Mouse (Mus musculus) left cerebral cortex, postnatal 10 days (tissue): ENCODE data around the gene Rabgap1l. TPM values are rescaled to one million over a fixed set of nuclear protein-coding genes. Genes with fewer than 3 reads are reported as not detected.
"Not testable (repeated sequence)": the region's sequence is repeated elsewhere in the genome, so short reads cannot be mapped to it uniquely, and the experiment has no call there.

Experiments
- DNase-seq, 2 experiments: peaks; one replicate each; pipeline ENCODE4 v3.0.0; 2021 to 2022; ENCODE audit warnings: low spot score in 2 of 2, mixed read lengths in 1 of 2; ENCODE audit errors: extremely low spot score in 1 of 2
- intact Hi-C: fragments of 180-260 bp; cut with DNase I; formaldehyde crosslinking; loops from one replicate; pipeline ENCODE4 v1.15.1; 2025
- total RNA-seq, 2 experiments: library from RNA; stranded (reverse); gene quantifications; 2 replicates each; pipeline ENCODE4 v1.2.3; 2021

Rabgap1l gene
- total RNA-seq, 2 experiments from 2014 or later = 174 to 177 TPM

DNA sequence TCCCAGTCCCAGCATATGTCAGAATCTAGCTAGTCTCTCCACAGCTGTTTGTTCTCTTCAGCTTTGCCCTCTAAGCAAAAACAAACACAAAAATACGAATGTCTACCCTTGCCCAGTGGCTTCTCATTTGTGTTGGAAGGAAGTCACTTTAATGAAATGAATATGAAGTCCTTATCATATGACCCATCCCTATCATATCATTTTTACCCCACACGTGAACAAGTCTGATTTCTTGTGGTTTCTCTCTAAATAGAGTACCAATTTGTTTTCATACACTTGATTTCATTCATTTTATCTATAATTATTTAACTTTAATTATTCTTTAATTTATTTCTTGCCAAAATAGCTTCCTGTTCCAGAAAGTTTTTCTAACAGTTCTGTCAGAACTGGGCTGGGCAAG is 341.3 kb downstream of the Rabgap1l start:
- intact Hi-C loops = no loop called here
- DNase-seq = no peak

- intact Hi-C loops = no loop called here
- no peak for DNase-seq
These were observed 344.3 kb downstream of the Rabgap1l start for GRCm38 (mm10) chr1:160448681-160449080.

DNA sequence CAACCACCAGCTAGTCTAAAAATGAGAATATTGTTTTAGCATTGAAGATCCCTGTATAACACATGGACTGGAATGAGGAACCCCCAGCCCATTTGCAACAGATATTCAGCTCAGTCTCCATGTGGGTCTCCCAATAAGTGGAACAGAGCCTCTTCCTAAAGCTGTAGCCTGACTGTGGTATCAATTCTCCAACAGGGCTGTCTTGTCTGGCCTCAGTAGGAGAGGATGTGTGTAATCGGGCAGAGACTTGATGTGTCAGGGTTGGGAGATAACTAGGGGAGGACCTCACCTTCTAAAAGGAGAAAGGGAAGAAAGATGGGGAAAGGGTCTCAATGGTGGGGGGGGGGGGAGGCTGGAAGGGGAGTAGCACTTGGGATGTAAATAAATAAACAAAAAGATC is 346.2 kb downstream of the Rabgap1l start:
- DNase-seq = no peak
- intact Hi-C loops = no loop called here

DNA sequence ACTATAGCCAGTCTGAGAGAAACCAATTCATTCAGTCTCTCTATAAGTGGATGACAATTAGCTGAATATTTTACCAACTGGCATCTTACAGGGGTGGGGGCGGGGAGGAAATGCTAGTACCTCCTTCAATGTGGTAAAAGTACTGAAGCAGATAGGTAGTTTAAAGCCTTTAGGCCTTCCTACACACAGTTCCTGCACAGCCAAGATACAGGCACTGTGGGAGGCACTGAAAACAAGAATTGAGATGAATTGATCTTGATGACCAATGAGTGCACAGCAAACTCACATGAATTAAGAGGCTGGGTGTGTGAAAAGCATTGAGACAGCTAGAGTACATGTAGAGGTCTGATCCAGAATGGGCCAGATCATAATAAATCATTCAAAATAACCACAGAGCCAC is 349.5 kb downstream of the Rabgap1l start:
- no peak for DNase-seq
- intact Hi-C loops = no loop called here

DNA sequence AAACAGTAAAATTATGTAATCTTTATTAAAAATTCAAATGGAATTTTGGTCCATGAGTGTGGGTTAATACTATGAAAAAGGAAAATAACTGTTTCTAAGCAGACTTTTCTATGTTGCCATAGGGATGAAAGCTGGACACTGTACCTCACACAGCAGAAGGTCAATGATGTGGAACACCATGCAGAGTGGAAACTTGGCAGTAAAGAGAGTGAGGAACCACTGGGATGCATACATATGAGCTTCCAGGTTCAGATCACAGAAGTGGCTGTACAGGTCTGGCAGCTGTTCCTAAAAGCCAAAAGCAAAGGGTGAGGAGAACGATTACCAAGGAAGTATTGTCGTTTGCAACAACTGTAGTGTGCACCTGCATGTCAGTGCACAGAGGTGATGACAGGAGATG is 351.3 kb downstream of the Rabgap1l start:
- DNase-seq = no peak
- intact Hi-C loops = no loop called here

GRCm38 (mm10) chr1:160441161-160441560 is 351.9 kb downstream of the Rabgap1l start:
- no peak for DNase-seq
- intact Hi-C loops = no loop called here

DNA sequence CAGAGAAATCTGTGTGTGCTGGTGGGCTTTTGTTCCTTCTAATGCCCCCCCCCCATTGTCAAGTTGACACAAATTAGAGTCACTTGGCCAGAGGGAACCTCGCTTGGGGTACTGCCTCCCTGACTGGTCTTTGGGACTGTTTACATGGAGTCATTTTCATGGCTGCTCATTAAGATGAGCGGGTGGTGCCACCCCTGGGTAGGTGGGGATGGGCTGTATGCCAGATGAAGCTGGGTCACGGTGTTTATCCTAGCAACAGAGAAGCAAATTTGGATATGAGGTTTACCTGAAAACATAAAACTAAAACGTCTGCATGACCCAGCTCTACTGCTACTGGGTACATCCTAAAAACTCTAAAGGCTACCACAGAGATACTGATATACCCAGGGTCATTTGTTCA is 354.2 kb downstream of the Rabgap1l start:
- DNase-seq = no peak
- intact Hi-C loops = no loop called here

DNA sequence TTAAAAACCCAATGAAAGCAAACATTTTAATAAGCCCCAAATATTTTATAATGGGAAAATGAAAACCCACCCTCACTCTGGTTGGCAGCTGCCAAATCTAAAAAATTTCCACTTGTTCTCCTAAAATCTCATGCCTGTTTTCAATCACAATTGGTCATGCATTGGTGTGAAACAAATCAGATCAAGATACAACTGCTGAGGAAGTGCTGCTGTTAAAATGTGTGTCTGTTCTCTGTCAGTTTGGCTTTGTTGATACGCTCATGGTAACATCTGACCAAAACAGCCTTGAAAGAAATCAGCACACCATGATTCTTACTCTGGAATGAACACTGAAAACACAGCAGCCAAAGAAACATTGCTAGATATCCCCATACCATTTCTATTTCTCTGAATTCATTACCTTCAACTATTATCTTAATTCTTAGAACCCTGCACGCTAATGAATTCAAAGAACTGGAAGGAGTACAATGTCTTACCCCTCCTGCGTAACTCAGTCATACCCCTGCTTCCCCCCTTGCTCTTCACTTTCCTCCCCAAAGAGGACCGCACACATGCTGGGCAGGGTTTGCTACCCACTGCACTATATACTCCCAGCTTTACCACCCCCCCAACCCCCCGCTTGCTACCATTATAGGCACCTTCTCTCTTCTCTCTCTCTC is 375.7 kb downstream of the Rabgap1l start:
- intact Hi-C loops = no loop called here
- no peak for DNase-seq

GRCm38 (mm10) chr1:160410822-160411221 is 382.2 kb downstream of the Rabgap1l start:
- intact Hi-C loops = no loop called here
- peak in 1 of 2 experiments; percentile 10 for DNase-seq

- DNase-seq = not testable (repeated sequence)
- intact Hi-C loops = loop anchor here (5.0 kb wide), 1 partner anchor 308 kb away; no protein-coding TSS in a partner anchor
These were observed 383.3 kb downstream of the Rabgap1l start for GRCm38 (mm10) chr1:160409689-160410088.

DNA sequence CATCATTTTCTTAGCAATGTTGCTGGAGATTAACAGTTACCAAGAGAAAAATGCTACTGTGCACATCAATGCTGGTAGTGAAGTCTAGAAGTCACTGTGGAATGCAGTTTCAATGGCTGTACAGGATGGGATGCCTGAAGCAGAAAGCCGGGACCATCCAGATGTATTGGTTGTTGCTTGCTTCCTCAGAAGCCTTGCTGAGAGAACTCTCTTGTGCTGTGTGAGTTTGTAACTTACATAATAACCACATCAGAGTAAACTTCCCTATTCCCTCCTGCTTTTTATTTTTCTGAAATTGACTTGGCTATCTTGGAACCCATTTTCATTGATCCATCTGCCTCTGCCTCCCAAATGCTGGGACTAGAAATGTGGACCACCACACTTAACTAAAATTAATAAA is 383.9 kb downstream of the Rabgap1l start:
- no peak for DNase-seq
- intact Hi-C loops = loop anchor here (5.0 kb wide), 1 partner anchor 308 kb away; no protein-coding TSS in a partner anchor

DNA sequence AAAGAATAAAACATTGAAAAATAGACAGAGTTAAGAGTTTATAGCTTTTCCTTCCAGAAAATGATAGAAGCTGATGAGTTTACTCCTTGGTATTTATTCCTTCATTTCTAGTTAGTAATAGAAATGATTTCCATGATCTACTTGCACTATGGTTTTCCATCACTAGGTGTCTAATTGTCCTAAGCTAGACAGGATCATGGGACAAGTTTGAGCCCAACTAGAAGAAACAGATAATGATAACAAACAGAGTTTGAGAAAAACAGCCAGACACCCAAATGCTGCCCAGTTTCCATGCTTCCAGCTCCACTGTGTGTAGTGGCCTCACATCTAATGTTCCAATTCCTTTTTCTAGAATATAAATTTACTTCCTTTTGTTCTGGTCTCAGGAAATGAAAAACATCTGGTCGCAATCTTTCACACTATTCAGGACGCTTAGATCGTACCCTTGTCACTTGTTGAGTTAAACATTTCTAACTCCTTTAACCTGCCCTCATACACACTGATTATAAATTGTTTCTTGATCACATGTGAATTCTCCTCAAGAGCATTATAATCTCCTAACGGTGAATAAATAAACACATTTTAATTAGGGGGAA is 384.6 kb downstream of the Rabgap1l start:
- DNase-seq = no peak
- intact Hi-C loops = loop anchor here (5.0 kb wide), 1 partner anchor 309 kb away; no protein-coding TSS in a partner anchor

DNA sequence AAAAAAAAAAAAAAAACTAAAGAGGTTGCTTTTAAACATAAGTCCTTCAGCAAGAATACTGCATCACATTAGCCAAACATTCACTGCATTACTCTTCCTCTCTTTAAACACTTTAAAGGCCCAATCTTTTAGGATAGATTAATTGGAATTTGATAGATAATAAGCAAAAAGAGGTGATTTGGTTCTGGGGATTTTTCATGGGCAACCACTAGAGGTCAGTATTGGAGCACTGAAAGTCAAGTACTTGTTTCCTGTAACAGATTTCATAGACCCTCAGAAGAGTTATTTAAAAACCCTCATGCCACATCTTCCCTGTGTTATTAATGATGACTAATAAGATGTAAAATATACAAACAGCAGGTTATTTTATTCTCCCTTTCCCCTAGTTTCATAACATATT is 393.6 kb downstream of the Rabgap1l start:
- intact Hi-C loops = loop anchor here (5.0 kb wide), 1 partner anchor 323 kb away; no protein-coding TSS in a partner anchor
- peak; percentile 21 to 29 for DNase-seq

DNA sequence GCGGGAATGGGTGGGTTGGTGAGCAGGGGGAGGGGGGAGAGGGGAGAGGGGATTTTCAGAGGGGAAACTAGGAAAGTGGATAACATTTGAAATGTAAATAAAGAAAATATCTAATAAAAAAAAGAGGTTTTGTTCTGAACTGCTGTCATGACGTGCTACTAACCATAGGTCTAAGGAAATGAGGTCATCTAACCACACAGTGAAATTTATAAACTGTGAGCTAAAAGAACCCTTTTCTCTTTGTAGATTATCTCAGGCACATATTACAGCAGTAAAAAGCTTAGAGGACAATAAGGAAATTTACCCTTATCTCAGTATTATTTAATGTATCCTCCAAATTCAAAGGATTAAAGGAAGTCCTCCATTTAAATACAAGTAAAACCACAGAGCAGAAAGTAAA is 396.0 kb downstream of the Rabgap1l start:
- intact Hi-C loops = loop anchor here (5.0 kb wide), 1 partner anchor 325 kb away; no protein-coding TSS in a partner anchor
- DNase-seq = no peak

GRCm38 (mm10) chr1:160387446-160387845 is 405.6 kb downstream of the Rabgap1l start:
- intact Hi-C loops = no loop called here

DNA sequence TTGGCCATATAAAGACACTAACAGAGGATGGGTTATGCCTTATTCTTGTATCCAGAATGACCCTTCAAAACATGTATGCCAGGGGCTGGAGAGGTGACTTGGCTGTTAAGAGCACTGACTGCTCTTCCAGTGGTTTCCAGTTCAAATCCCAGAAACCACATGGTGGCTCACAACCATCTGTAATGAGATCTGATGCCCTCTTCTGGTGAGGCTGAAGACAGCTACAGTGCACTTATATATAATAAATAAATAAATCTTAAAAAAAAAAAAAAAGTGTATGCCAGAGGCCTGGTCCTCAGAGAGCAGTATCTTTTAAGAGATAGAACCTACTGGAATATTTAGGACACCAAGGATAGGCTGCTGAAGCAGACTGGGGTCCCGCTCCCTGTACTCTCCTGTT is 414.6 kb downstream of the Rabgap1l start:
- intact Hi-C loops = no loop called here
- DNase-seq = no peak

More at GRCm38 (mm10) chr1:160387446-160387845, 405.6 kb downstream of the Rabgap1l start:
- DNase-seq = no peak

- intact Hi-C loops = loop anchor here (2.0 kb wide), 1 partner anchor 147 kb away; no protein-coding TSS in a partner anchor
These were observed 415.4 kb downstream of the Rabgap1l start for GRCm38 (mm10) chr1:160377337-160378336.

GRCm38 (mm10) chr1:160374490-160374889 is 418.5 kb downstream of the Rabgap1l start:
- no peak for DNase-seq
- intact Hi-C loops = no loop called here

More at GRCm38 (mm10) chr1:160377337-160378336, 415.4 kb downstream of the Rabgap1l start:
- peak; percentile 39 to 57 for DNase-seq

DNA sequence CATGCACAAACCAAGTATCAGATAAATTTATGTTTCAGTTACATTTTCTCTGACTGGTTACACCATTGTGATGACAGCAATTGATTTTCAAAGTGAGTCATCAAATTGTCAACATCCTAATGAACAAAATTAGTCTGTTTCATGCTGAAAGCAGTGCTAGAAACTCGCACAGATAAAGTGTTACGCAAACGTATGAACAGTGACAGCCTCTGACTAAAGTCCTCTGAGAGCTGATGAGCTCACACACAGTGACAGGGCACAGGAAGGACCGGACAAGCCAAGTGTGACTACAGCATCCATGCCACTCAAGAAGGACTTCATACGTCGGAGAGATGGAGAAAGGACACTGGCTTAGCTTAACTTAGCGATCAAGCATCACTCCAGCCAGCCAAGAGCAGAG is 419.7 kb downstream of the Rabgap1l start:
- intact Hi-C loops = no loop called here
- no peak for DNase-seq
